Mouse (Mus musculus): Measurements from ENCODE around the gene Aplnr. TPM values are rescaled to one million over a fixed set of nuclear protein-coding genes. Genes with fewer than 3 reads are reported as not detected.
A peak's percentile ranks its signal among the peaks of the same experiment; 100 is the strongest.

Aplnr gene
- total RNA-seq, 4 experiments from 2014 or later, result 4.3 to 17.6 (median 8.0) TPM

- DNase-seq, result no peak
Measured at GRCm38 (mm10) chr2:85137601-85138140, 1.6 kb downstream of the Aplnr start.

- no peak for DNase-seq
Measured at GRCm38 (mm10) chr2:85138143-85138542, 2.1 kb downstream of the Aplnr start.

GRCm38 (mm10) chr2:85139393-85139792 lies 3.4 kb downstream of the Aplnr start:
- DNase-seq, result no peak

- no peak for DNase-seq
Measured at GRCm38 (mm10) chr2:85139846-85140245, 3.8 kb downstream of the Aplnr start.

GRCm38 (mm10) chr2:85140833-85141232 lies 4.8 kb downstream of the Aplnr start:
- DNase-seq, result no peak

- no peak for DNase-seq
Measured at GRCm38 (mm10) chr2:85144908-85145307, 8.9 kb downstream of the Aplnr start.

GRCm38 (mm10) chr2:85145346-85145745 lies 9.3 kb downstream of the Aplnr start:
- DNase-seq, result no peak

GRCm38 (mm10) chr2:85147481-85147880 lies 11.5 kb downstream of the Aplnr start:
- no peak for DNase-seq

- DNase-seq, result no peak
Measured at GRCm38 (mm10) chr2:85150373-85150772, 14.3 kb downstream of the Aplnr start.

- DNase-seq, result no peak
Measured at GRCm38 (mm10) chr2:85151233-85151632, 15.2 kb downstream of the Aplnr start.

- no peak for DNase-seq
Measured at GRCm38 (mm10) chr2:85155334-85155733, 19.3 kb downstream of the Aplnr start.

GRCm38 (mm10) chr2:85156136-85156535 lies 20.1 kb downstream of the Aplnr start:
- DNase-seq, result no peak

GRCm38 (mm10) chr2:85157382-85157781 lies 21.4 kb downstream of the Aplnr start:
- DNase-seq, result no peak

- DNase-seq, result no peak
Measured at GRCm38 (mm10) chr2:85160901-85161637, 25.0 kb downstream of the Aplnr start.

- no peak for DNase-seq
Measured at GRCm38 (mm10) chr2:85161638-85162093, 25.6 kb downstream of the Aplnr start.

GRCm38 (mm10) chr2:85163311-85164047 lies 27.5 kb downstream of the Aplnr start:
- DNase-seq, result peak; percentile 15

GRCm38 (mm10) chr2:85167624-85168023 lies 31.6 kb downstream of the Aplnr start:
- no peak for DNase-seq

GRCm38 (mm10) chr2:85168327-85168726 lies 32.3 kb downstream of the Aplnr start:
- no peak for DNase-seq

GRCm38 (mm10) chr2:85172071-85172762 lies 36.2 kb downstream of the Aplnr start:
- DNase-seq, result no peak

GRCm38 (mm10) chr2:85172763-85173103 lies 36.7 kb downstream of the Aplnr start:
- no peak for DNase-seq

- no peak for DNase-seq
Measured at GRCm38 (mm10) chr2:85173545-85173944, 37.5 kb downstream of the Aplnr start.

- DNase-seq, result no peak
Measured at GRCm38 (mm10) chr2:85178139-85178800, 42.2 kb downstream of the Aplnr start.
